Mouse (Mus musculus) small intestine, adult 2 months (tissue): ENCODE data around the gene AB124611.

Experiments used
- CTCF ChIP-seq: fragments of 200-500 bp; IDR thresholded peaks from 2 replicates; pipeline ENCODE4 v1.5.1; 2012; ENCODE audit warnings: low read depth, mild to moderate bottlenecking, control low read depth, inconsistent platforms, low read length, moderate library complexity, mixed read lengths; ENCODE audit not compliant: insufficient replicate concordance, insufficient read length; ENCODE audit errors: extremely low read depth
- POLR2A ChIP-seq: fragments of 200-500 bp; IDR thresholded peaks from 2 replicates; pipeline ENCODE4 v1.6.1; 2012; ENCODE audit warnings: low read depth, mild to moderate bottlenecking, control low read depth, inconsistent platforms, low read length, moderate library complexity

DNA sequence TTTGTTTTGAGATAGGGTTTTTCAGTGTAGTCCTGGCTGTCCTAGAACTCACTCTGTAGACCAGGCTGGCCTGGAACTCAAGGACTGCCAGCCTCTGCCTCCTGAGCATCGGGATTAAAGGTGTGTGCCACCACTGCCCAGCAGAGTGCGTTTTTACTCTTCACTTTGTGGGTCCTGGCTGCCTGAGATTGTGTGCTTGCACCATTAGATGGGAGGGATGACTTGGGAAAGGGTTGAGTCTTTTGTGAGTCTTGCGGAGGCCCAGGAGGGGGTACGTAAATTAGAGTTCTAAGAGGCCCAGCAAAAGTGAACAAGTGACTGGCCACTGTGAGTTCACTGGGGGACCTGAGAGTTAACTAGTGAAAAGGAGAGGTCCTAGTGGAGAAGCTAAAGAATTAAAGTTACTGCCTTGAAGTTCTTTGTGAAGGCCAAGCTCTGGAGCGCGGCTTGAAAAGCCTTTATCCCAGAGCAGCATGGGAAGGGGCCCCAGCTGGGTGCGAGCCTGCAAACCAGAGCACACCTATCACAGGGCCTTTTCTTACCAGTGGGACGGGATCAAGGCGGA is 19.5 kb downstream of the AB124611 start:
- TF ChIP-seq CTCF (no peak), POLR2A (no peak)
